Mouse (Mus musculus) MEL (cell line): ENCODE measurements at regions not wholly inside any gene's neighbourhood (a gene's known extent, or its start where the extent isn't known, plus 50 kb on each side); places are given as distances from the start of the nearest gene placed in this dataset.

Experiments
- DNase-seq: peaks from one replicate; pipeline ENCODE4 v3.0.0; 2011; ENCODE audit warnings: low read depth, low spot score
- H3K27ac ChIP-seq: 2 replicates; pipeline ENCODE4 v1.5.1; 2012; ENCODE audit warnings: low read depth, mild to moderate bottlenecking, control low read depth, low read length, moderate library complexity; ENCODE audit not compliant: control insufficient read depth
- H3K27me3 ChIP-seq, 2 experiments: fragments of 150-350 bp in 1 of 2; sonication (generic) in 1 of 2; 2 replicates each; pipeline ENCODE4 v1.6.1; 2012; ENCODE audit warnings: low read length in 2 of 2, mild to moderate bottlenecking in 2 of 2, improper control_type of control experiment in 1 of 2, moderate library complexity in 1 of 2; ENCODE audit not compliant: insufficient read depth in 2 of 2, control insufficient read depth in 1 of 2
- H3K36me3 ChIP-seq, 2 experiments: 2 replicates each; pipeline ENCODE4 v1.6.1; 2012 to 2014; ENCODE audit warnings: low read length in 2 of 2, improper control_type of control experiment in 1 of 2, inconsistent platforms in 1 of 2, mild to moderate bottlenecking in 1 of 2; ENCODE audit not compliant: insufficient read depth in 2 of 2, control insufficient read depth in 1 of 2
- H3K4me1 ChIP-seq, 2 experiments: fragments of 150-350 bp in 1 of 2; sonication (generic) in 1 of 2; 2 replicates each; pipeline ENCODE4 v1.6.1; 2012; ENCODE audit warnings: low read length in 2 of 2, improper control_type of control experiment in 1 of 2, mild to moderate bottlenecking in 1 of 2; ENCODE audit not compliant: insufficient read depth in 2 of 2, control insufficient read depth in 1 of 2
- H3K4me3 ChIP-seq, 2 experiments: fragments of 150-350 bp in 1 of 2; sonication (generic) in 1 of 2; 2 replicates each; pipeline ENCODE4 v1.5.1; 2012; ENCODE audit warnings: low read depth in 2 of 2, low read length in 2 of 2, mild to moderate bottlenecking in 2 of 2, moderate library complexity in 2 of 2, control low read depth in 1 of 2, improper control_type of control experiment in 1 of 2; ENCODE audit not compliant: control insufficient read depth in 1 of 2, insufficient read depth in 1 of 2
- H3K79me2 ChIP-seq: 2 replicates; pipeline ENCODE4 v1.6.1; 2012; ENCODE audit warnings: mild to moderate bottlenecking, low read length, moderate library complexity; ENCODE audit not compliant: control insufficient read depth, poor library complexity, insufficient read depth
- H3K9ac ChIP-seq: 2 replicates; pipeline ENCODE4 v1.6.1; 2012; ENCODE audit warnings: low read depth, mild to moderate bottlenecking, control low read depth, low read length, moderate library complexity; ENCODE audit not compliant: control insufficient read depth, poor library complexity, severe bottlenecking
- H3K9me3 ChIP-seq: fragments of 150-350 bp; sonication (generic); replicated peaks from 2 replicates; pipeline ENCODE4 v1.6.1; 2012; ENCODE audit warnings: mild to moderate bottlenecking, low read length, improper control_type of control experiment, moderate library complexity; ENCODE audit not compliant: insufficient read depth
- BHLHE40 ChIP-seq: IDR thresholded peaks from 2 replicates; pipeline ENCODE4 v1.6.1; 2012; ENCODE audit warnings: low read depth, mild to moderate bottlenecking, inconsistent platforms, low read length, improper control_type of control experiment, borderline replicate concordance
- CHD1 ChIP-seq: IDR thresholded peaks from 2 replicates; pipeline ENCODE4 v1.6.1; 2012; ENCODE audit warnings: low read depth, mild to moderate bottlenecking, inconsistent platforms, low read length, improper control_type of control experiment
- E2F4 ChIP-seq: IDR thresholded peaks from 2 replicates; pipeline ENCODE4 v1.6.1; 2011; ENCODE audit warnings: low read depth, low read length, improper control_type of control experiment, borderline replicate concordance
- ELF1 ChIP-seq: IDR thresholded peaks from 2 replicates; pipeline ENCODE4 v1.6.1; 2014; ENCODE audit warnings: low read depth, mild to moderate bottlenecking, inconsistent platforms, low read length, improper control_type of control experiment, moderate library complexity
- EP300 ChIP-seq, 2 experiments: IDR thresholded peaks; 2 replicates each; pipeline ENCODE4 v1.6.1; 2011; ENCODE audit warnings: improper control_type of control experiment in 2 of 2, low read length in 2 of 2, low read depth in 1 of 2, mild to moderate bottlenecking in 1 of 2
- ETS1 ChIP-seq: IDR thresholded peaks from 2 replicates; pipeline ENCODE4 v1.6.1; 2012; ENCODE audit warnings: low read depth, mild to moderate bottlenecking, inconsistent platforms, low read length, improper control_type of control experiment, moderate library complexity
- GABPA ChIP-seq: IDR thresholded peaks from 2 replicates; pipeline ENCODE4 v1.6.1; 2012; ENCODE audit warnings: low read depth, mild to moderate bottlenecking, inconsistent platforms, low read length, improper control_type of control experiment, moderate library complexity
- GATA1 ChIP-seq: IDR thresholded peaks from 2 replicates; pipeline ENCODE4 v1.6.1; 2011; ENCODE audit warnings: low read depth, low read length, improper control_type of control experiment
- MAX ChIP-seq: IDR thresholded peaks from 2 replicates; pipeline ENCODE4 v1.6.1; 2011; ENCODE audit warnings: low read length, improper control_type of control experiment
- MEF2A ChIP-seq: IDR thresholded peaks from 2 replicates; pipeline ENCODE4 v1.6.1; 2014; ENCODE audit warnings: low read depth, mild to moderate bottlenecking, inconsistent platforms, low read length, improper control_type of control experiment; ENCODE audit not compliant: poor library complexity, insufficient replicate concordance, severe bottlenecking; ENCODE audit errors: extremely low read depth
- MXI1 ChIP-seq: IDR thresholded peaks from 2 replicates; pipeline ENCODE4 v1.6.1; 2011; ENCODE audit warnings: mild to moderate bottlenecking, low read depth, low read length, improper control_type of control experiment
- MYB ChIP-seq: IDR thresholded peaks from 2 replicates; pipeline ENCODE4 v1.6.1; 2011; ENCODE audit warnings: mild to moderate bottlenecking, low read depth, low read length, improper control_type of control experiment
- MYC ChIP-seq: IDR thresholded peaks from 2 replicates; pipeline ENCODE4 v1.6.1; 2011; ENCODE audit warnings: low read depth, mild to moderate bottlenecking, low read length, improper control_type of control experiment, moderate library complexity
- NELFE ChIP-seq: IDR thresholded peaks from 2 replicates; pipeline ENCODE4 v1.6.1; 2011; ENCODE audit warnings: low read depth, low read length, improper control_type of control experiment
- POLR2A ChIP-seq, 2 experiments: IDR thresholded peaks; 2 replicates each; pipeline ENCODE4 v1.6.1; 2011 to 2012; ENCODE audit warnings: low read length in 2 of 2, mild to moderate bottlenecking in 2 of 2, control low read depth in 1 of 2, improper control_type of control experiment in 1 of 2, low read depth in 1 of 2, moderate library complexity in 1 of 2; ENCODE audit not compliant: control insufficient read depth in 1 of 2, insufficient read depth in 1 of 2, poor library complexity in 1 of 2
- POLR2AphosphoS2 ChIP-seq: IDR thresholded peaks from 2 replicates; pipeline ENCODE4 v1.6.1; 2011; ENCODE audit warnings: low read length, improper control_type of control experiment
- POLR2AphosphoS5 ChIP-seq: IDR thresholded peaks from 2 replicates; pipeline ENCODE4 v1.6.1; 2012; ENCODE audit warnings: low read depth, borderline replicate concordance, mild to moderate bottlenecking, inconsistent platforms, low read length, moderate library complexity, mixed read lengths
- RAD21 ChIP-seq: IDR thresholded peaks from 2 replicates; pipeline ENCODE4 v1.6.1; 2011; ENCODE audit warnings: mild to moderate bottlenecking, low read depth, low read length, improper control_type of control experiment
- RCOR1 ChIP-seq: IDR thresholded peaks from 2 replicates; pipeline ENCODE4 v1.6.1; 2012; ENCODE audit warnings: low read depth, mild to moderate bottlenecking, inconsistent platforms, low read length, improper control_type of control experiment
- SIN3A ChIP-seq: IDR thresholded peaks from 2 replicates; pipeline ENCODE4 v1.6.1; 2012; ENCODE audit warnings: low read length, improper control_type of control experiment, inconsistent platforms
- SMC3 ChIP-seq: IDR thresholded peaks from 2 replicates; pipeline ENCODE4 v1.6.1; 2011; ENCODE audit warnings: low read depth, low read length, improper control_type of control experiment
- TAL1 ChIP-seq: IDR thresholded peaks from 2 replicates; pipeline ENCODE4 v1.6.1; 2012; ENCODE audit warnings: mild to moderate bottlenecking, inconsistent platforms, low read length, moderate library complexity, mixed read lengths
- TBP ChIP-seq: IDR thresholded peaks from 2 replicates; pipeline ENCODE4 v1.8.0; 2011; ENCODE audit warnings: low read depth, low read length, improper control_type of control experiment
- TCF12 ChIP-seq: IDR thresholded peaks from 2 replicates; pipeline ENCODE4 v1.6.1; 2014; ENCODE audit warnings: low read depth, mild to moderate bottlenecking, inconsistent platforms, low read length, improper control_type of control experiment, moderate library complexity
- USF1 ChIP-seq: IDR thresholded peaks from 2 replicates; pipeline ENCODE4 v1.6.1; 2014; ENCODE audit warnings: low read depth, mild to moderate bottlenecking, inconsistent platforms, low read length, improper control_type of control experiment, moderate library complexity
- ZC3H11A ChIP-seq: IDR thresholded peaks from 2 replicates; pipeline ENCODE4 v1.6.1; 2012; ENCODE audit warnings: low read depth, mild to moderate bottlenecking, inconsistent platforms, low read length, improper control_type of control experiment
- ZKSCAN1 ChIP-seq: IDR thresholded peaks from 2 replicates; pipeline ENCODE4 v1.6.1; 2012; ENCODE audit warnings: low read depth, mild to moderate bottlenecking, inconsistent platforms, low read length, improper control_type of control experiment, moderate library complexity
- ZNF384 ChIP-seq: IDR thresholded peaks from 2 replicates; pipeline ENCODE4 v1.6.1; 2012; ENCODE audit warnings: low read depth, mild to moderate bottlenecking, inconsistent platforms, low read length, improper control_type of control experiment

- peak overlapping the region; percentile 89 for H3K27ac ChIP-seq
- no peaks in the 10 kb centered on the region for H3K27me3 ChIP-seq
- H3K4me1 ChIP-seq = peaks cover 3 to 23% of the 10 kb centered on the region in 2 experiments
- H3K9me3 ChIP-seq = no peaks in the 10 kb centered on the region
- TF ChIP-seq CHD1 (no peak), MXI1 (no peak), ZC3H11A (no peak), SIN3A (no peak; the same call in 1 of the 2 replicates), RCOR1 (0 out of 2 replicates have a peak, but pooled peaks have one; percentile 26), POLR2AphosphoS2 (no peak), BHLHE40 (no peak), ZKSCAN1 (no peak), ELF1 (no peak), E2F4 (no peak), NELFE (no peak), MAX (no peak), EP300 (IDR thresholded peaks at IDR 0.05; ENCODE audit: low read depth in 1 of 2, low read length in 2 of 2) (peak; percentile 46 to 54; a peak in 2 of 4 replicates), TBP (no peak), POLR2A (IDR thresholded peaks at IDR 0.05; ENCODE audit: control insufficient read depth in 1 of 2, insufficient read depth in 1 of 2, low read depth in 1 of 2, low read length in 2 of 2, poor library complexity in 1 of 2) (0 out of 4 replicates have a peak, but pooled peaks of 1 of the 2 experiments have one; percentile 21), ETS1 (peak; percentile 67), TCF12 (peak; percentile 35; the same call in 1 of the 2 replicates), ZNF384 (peak; percentile 82), MEF2A (peak; percentile 78; the same call in 1 of the 2 replicates)
- TF ChIP-seq, all 39 proteins: peak for 7
- H3K9ac ChIP-seq = peak overlapping the region; percentile 66
- peak; percentile 60 for DNase-seq
- H3K79me2 ChIP-seq = no peaks in the 10 kb centered on the region; the same call in 1 of the 2 replicates
- H3K36me3 ChIP-seq = peaks cover 0 to 13% of the 10 kb centered on the region in 2 experiments; a peak in 2 of 4 replicates
- H3K4me3 ChIP-seq = peak overlapping the region; percentile 24 to 54; a peak in 3 of 4 replicates
These were observed 81.0 kb downstream of the Cpn2 start for GRCm38 (mm10) chr16:30186201-30186700.

GRCm38 (mm10) chr16:30186701-30187270 lies 80.5 kb downstream of the Cpn2 start:
- DNase-seq = peak; percentile 54
- TF ChIP-seq POLR2AphosphoS5 (no peak), MXI1 (peak; percentile 71), GATA1 (no peak), RCOR1 (no peak), MYC (0 out of 2 replicates have a peak, but pooled peaks have one; percentile 35), USF1 (peak; percentile 48), MAX (peak; percentile 57), MYB (no peak), TAL1 (no peak), SMC3 (no peak; the same call in 1 of the 2 replicates), RAD21 (no peak), GABPA (no peak), NELFE (peak; percentile 34)
- H3K27me3 ChIP-seq = no peaks in the 10 kb centered on the region
- H3K27ac ChIP-seq = peak overlapping the region; percentile 89
- peaks cover 3 to 22% of the 10 kb centered on the region in 2 experiments; a peak in 3 of 4 replicates for H3K4me1 ChIP-seq
- peak overlapping the region; percentile 66 for H3K9ac ChIP-seq
- no peaks in the 10 kb centered on the region; the same call in 1 of the 2 replicates for H3K79me2 ChIP-seq
- no peaks in the 10 kb centered on the region for H3K9me3 ChIP-seq
- H3K4me3 ChIP-seq = peak overlapping the region; percentile 54 to 73
- H3K36me3 ChIP-seq = peaks cover 0 to 12% of the 10 kb centered on the region in 2 experiments; a peak in 2 of 4 replicates
